Mouse (Mus musculus): ENCODE data around the gene Sdc3. TPM values are rescaled to one million over a fixed set of nuclear protein-coding genes. Genes with fewer than 3 reads are reported as not detected.

Gene Sdc3
- polyA plus RNA-seq, 1 experiment = 45.3 TPM

DNA sequence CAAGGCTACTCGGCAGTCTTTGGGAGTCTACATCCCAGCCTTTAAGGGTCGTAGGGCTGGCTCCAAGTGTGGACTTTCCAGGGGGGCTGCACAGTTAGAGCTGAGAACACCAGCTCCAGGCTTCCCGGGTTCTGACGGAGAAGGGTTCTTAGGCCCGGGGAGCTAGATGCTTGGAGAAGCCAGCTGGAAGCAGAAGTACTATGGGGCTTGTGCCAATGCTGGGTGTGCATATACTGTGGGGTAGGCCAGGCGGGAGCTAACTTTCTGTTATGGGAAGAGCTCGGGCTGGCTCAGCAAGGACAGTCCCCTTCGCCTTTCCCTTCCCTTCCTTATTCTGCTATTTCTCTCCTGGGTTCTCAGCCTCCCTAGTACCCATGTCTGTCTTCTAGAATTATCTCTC, 23.5 kb downstream of the Sdc3 start:
- H3K27ac ChIP-seq (ENCODE audit: insufficient read depth, low read depth, low read length) = no peak overlapping the region
- no peak overlapping the region for H3K4me3 ChIP-seq (ENCODE audit: insufficient read depth, low read depth, low read length)
- no peak for DNase-seq
- H3K4me1 ChIP-seq (ENCODE audit: control insufficient read depth, insufficient read depth, low read length) = no peaks in the 10 kb centered on the region
- TF ChIP-seq POLR2A (IDR thresholded peaks at IDR 0.05; ENCODE audit: low read depth, low read length) (no peak), CTCF (conservative IDR thresholded peaks at IDR 0.05; ENCODE audit: insufficient read depth, insufficient read length, low read depth, low read length) (no peak)
- no peaks in the 10 kb centered on the region for H3K36me3 ChIP-seq (ENCODE audit: control insufficient read depth, insufficient read depth, low read length)
- H3K27me3 ChIP-seq (replicated peaks; ENCODE audit: control insufficient read depth, insufficient read depth, low read length) = no peaks in the 10 kb centered on the region
- WGBS = 83% methylated on average over 8 of the region's 8 CpGs

DNA sequence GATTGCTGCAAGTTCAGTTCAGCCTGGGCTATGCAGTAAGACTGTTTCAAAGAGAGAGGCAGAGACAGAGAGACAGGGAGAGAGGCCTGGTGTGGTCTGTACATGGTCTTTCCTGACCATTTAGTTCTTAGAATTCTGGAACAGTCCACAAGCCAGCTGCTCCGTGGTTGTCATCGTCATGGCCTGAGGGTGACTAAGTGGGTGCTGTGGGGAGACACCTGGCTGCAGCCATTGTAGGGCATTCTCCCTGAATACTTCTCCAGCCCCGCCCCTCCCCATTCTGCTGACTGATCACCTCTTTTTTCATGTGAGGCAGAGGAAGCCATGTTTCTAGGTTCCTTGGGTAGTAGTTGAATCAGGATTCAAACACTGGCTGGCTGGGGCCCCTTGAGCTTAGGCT, 27.5 kb downstream of the Sdc3 start:
- no peaks in the 10 kb centered on the region for H3K36me3 ChIP-seq (ENCODE audit: control insufficient read depth, insufficient read depth, low read length)
- no peaks in the 10 kb centered on the region for H3K27me3 ChIP-seq (replicated peaks; ENCODE audit: control insufficient read depth, insufficient read depth, low read length)
- H3K4me3 ChIP-seq (ENCODE audit: insufficient read depth, low read depth, low read length) = no peak overlapping the region
- no peak overlapping the region for H3K27ac ChIP-seq (ENCODE audit: insufficient read depth, low read depth, low read length)
- DNase-seq = no peak
- WGBS = 82% methylated on average over 3 of the region's 3 CpGs
- TF ChIP-seq CTCF (conservative IDR thresholded peaks at IDR 0.05; ENCODE audit: insufficient read depth, insufficient read length, low read depth, low read length) = no peak
- TF ChIP-seq POLR2A (IDR thresholded peaks at IDR 0.05; ENCODE audit: low read depth, low read length) = no peak
- H3K4me1 ChIP-seq (ENCODE audit: control insufficient read depth, insufficient read depth, low read length) = no peaks in the 10 kb centered on the region

DNA sequence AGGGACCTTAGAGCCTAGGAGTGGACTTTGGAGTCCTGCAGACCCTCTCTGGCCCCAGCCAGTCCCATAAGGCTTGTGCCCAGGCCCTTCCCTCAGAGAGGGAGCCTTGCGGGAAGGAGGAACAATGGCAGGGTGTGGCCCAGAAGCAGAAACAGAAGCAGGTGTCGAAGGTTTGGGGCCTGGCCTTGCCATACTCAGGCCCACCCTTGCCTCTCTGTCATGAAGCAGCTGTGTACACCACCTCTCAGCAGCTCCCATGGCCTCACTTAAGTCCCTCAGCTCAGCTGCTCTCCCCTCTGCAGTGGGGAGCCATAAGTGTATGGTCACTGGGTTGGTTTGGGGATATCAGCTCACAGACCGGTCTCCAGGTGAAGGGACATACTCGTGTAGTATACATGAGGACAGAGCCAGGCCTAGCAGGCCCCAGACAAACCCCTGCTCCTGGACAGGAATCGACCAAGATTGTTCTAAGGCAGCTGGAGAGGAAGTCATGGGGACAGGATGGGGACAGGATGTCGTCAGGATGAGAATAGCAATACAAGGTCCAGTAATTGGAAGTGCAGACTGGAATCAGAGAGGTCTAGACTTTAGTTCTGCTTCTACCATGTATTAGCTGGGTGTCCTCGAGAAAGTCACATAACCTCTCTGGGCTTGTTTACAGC, 28.4 kb downstream of the Sdc3 start:
- 68% methylated on average over 7 of the region's 7 CpGs for WGBS
- Histone ChIP-seq H3K27me3 (replicated peaks; ENCODE audit: control insufficient read depth, insufficient read depth, low read length) (no peaks in the 10 kb centered on the region), H3K4me1 (ENCODE audit: control insufficient read depth, insufficient read depth, low read length) (no peaks in the 10 kb centered on the region), H3K27ac (ENCODE audit: insufficient read depth, low read depth, low read length) (peak overlapping the region; percentile 53), H3K36me3 (ENCODE audit: control insufficient read depth, insufficient read depth, low read length) (no peaks in the 10 kb centered on the region), H3K4me3 (ENCODE audit: insufficient read depth, low read depth, low read length) (no peak overlapping the region)
- TF ChIP-seq CTCF (conservative IDR thresholded peaks at IDR 0.05; ENCODE audit: insufficient read depth, insufficient read length, low read depth, low read length) = no peak
- peak; percentile 46 for DNase-seq

DNA sequence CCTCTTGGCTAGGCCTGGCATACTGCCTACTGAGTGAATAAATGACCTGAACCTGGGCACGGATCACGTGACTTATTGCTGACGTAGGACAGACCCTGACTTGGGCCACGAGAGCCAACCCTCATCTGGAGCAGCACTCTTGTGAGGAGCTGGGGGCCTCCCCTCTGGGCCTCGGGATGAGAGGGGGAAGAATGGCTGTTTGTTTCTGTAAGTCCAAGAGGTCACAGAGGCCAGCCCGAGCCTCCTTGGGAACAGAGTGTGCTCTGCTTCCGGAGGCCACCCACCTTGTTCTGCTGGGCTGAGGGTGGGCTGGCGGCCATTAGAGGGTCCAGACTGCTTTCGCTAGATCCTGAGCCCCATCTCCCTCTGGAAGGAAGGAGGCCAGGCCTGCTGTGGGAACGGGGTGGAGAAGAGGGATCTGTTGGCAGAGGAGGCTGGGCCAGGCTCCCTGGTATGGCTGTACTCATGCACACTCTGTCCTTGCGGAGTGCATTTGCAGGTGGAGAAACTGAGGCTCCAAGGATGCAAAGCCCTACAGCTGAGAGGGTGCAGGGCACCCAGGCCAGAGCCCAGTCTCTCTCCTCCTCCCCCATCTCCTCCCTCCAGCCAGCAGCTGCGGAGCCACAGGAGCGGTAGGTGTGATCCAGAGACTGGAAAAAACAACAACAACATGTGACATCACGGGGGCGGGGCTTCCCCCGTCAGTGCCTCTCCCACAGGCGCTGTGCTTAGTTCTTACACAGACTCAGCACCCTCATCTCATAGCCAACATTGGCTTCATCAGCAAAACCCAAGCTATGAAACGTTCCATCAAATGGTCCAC, 36.7 kb downstream of the Sdc3 start:
- peak overlapping the region; percentile 12; the same call in 1 of the 2 replicates for H3K4me3 ChIP-seq (ENCODE audit: insufficient read depth, low read depth, low read length)
- H3K27ac ChIP-seq (ENCODE audit: insufficient read depth, low read depth, low read length) = peak overlapping the region; percentile 67; the same call in 1 of the 2 replicates
- H3K36me3 ChIP-seq (ENCODE audit: control insufficient read depth, insufficient read depth, low read length) = no peaks in the 10 kb centered on the region
- 14% methylated on average over 18 of the region's 18 CpGs for WGBS
- TF ChIP-seq CTCF (conservative IDR thresholded peaks at IDR 0.05; ENCODE audit: insufficient read depth, insufficient read length, low read depth, low read length) = no peak
- no peak for TF ChIP-seq POLR2A (IDR thresholded peaks at IDR 0.05; ENCODE audit: low read depth, low read length)
- 0 out of 2 replicates have a peak, but pooled peaks cover 5% of the 10 kb centered on the region for H3K4me1 ChIP-seq (ENCODE audit: control insufficient read depth, insufficient read depth, low read length)
- no peaks in the 10 kb centered on the region for H3K27me3 ChIP-seq (replicated peaks; ENCODE audit: control insufficient read depth, insufficient read depth, low read length)
- DNase-seq = peak; percentile 89

DNA sequence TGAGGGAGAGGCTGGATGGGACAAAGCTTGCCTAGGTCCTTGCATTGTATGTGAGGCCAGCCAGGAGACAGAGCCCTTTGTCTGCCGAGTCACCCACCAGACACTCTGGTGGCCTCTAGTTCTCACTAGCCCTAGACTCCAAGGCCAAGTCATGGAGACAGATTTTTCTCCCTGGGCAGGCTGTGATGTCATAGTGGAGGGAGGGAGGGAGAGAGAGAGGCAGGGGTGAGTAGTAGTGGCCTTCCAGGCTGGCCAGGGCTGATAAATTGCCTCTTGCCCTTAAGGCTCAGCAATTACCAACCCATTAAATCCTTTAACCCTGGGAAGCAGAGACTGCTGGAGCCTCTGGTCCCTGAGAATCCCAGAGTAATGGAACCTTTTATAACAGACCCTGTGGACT, 41.8 kb downstream of the Sdc3 start:
- no peaks in the 10 kb centered on the region for H3K36me3 ChIP-seq (ENCODE audit: control insufficient read depth, insufficient read depth, low read length)
- H3K27ac ChIP-seq (ENCODE audit: insufficient read depth, low read depth, low read length) = no peak overlapping the region
- H3K27me3 ChIP-seq (replicated peaks; ENCODE audit: control insufficient read depth, insufficient read depth, low read length) = no peaks in the 10 kb centered on the region
- TF ChIP-seq POLR2A (IDR thresholded peaks at IDR 0.05; ENCODE audit: low read depth, low read length) (no peak), CTCF (conservative IDR thresholded peaks at IDR 0.05; ENCODE audit: insufficient read depth, insufficient read length, low read depth, low read length) (no peak)
- 0 out of 2 replicates have a peak, but pooled peaks cover 4% of the 10 kb centered on the region for H3K4me1 ChIP-seq (ENCODE audit: control insufficient read depth, insufficient read depth, low read length)
- 35% methylated on average over 1 of the region's 1 CpGs for WGBS
- no peak overlapping the region for H3K4me3 ChIP-seq (ENCODE audit: insufficient read depth, low read depth, low read length)
- no peak for DNase-seq

DNA sequence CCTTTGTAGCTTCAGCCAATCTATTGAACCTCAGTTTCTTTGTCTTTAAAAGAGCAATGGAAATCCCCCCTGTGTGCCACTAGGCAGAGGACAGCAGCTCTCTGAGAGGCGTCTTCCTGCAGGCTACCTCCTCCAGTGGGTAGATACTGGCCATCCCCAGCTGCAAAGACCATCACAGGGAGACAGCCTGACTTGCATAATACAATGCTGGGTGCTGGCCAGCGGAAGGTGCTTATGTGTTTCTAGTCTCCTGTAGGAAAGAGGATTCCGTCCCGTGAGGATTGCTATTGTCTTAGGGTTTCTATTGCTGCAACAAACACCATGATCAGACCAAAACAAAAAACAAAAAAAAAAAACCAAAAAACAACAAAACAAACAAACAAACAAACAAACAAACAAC, 43.2 kb downstream of the Sdc3 start:
- no peak overlapping the region for H3K27ac ChIP-seq (ENCODE audit: insufficient read depth, low read depth, low read length)
- WGBS = 88% methylated on average over 4 of the region's 4 CpGs
- TF ChIP-seq CTCF (conservative IDR thresholded peaks at IDR 0.05; ENCODE audit: insufficient read depth, insufficient read length, low read depth, low read length) = no peak
- TF ChIP-seq POLR2A (IDR thresholded peaks at IDR 0.05; ENCODE audit: low read depth, low read length) = no peak
- no peak overlapping the region for H3K4me3 ChIP-seq (ENCODE audit: insufficient read depth, low read depth, low read length)
- no peaks in the 10 kb centered on the region for H3K36me3 ChIP-seq (ENCODE audit: control insufficient read depth, insufficient read depth, low read length)
- DNase-seq = peak; percentile 77
- no peaks in the 10 kb centered on the region for H3K27me3 ChIP-seq (replicated peaks; ENCODE audit: control insufficient read depth, insufficient read depth, low read length)
- 0 out of 2 replicates have a peak, but pooled peaks cover 3% of the 10 kb centered on the region for H3K4me1 ChIP-seq (ENCODE audit: control insufficient read depth, insufficient read depth, low read length)

Measured in kidney, adult 2 months (tissue).